Mouse (Mus musculus) intestine, embryonic 14.5 days (tissue): ENCODE data around the gene Esrrb. TPM values are rescaled to one million over a fixed set of nuclear protein-coding genes. Genes with fewer than 3 reads are reported as not detected.

Experiments used
- ATAC-seq: fragments of 200-750 bp; cut with Nextera tagmentation; replicated peaks from 2 replicates; pipeline ENCODE4 v1.8.0; 2017; ENCODE audit warnings: low read depth, moderate number of reproducible peaks, moderate TSS enrichment, moderate library complexity; ENCODE audit not compliant: low FRiP score, low TSS enrichment
- DNase-seq: peaks from one replicate; pipeline ENCODE4 v3.0.0-alpha.2; 2018; ENCODE audit warnings: low spot score
- H3K27ac ChIP-seq: fragments of 300-500 bp; sonication (generic); 2 replicates; pipeline ENCODE4 v1.5.1; 2014; ENCODE audit warnings: low read depth, mild to moderate bottlenecking, control low read depth
- H3K27me3 ChIP-seq: fragments of 300-500 bp; sonication (generic); replicated peaks from 2 replicates; pipeline ENCODE4 v1.6.1; 2014; ENCODE audit warnings: low read length, control low read depth; ENCODE audit not compliant: control insufficient read depth, insufficient read depth
- H3K36me3 ChIP-seq: fragments of 300-500 bp; sonication (generic); 2 replicates; pipeline ENCODE4 v1.6.1; 2014; ENCODE audit warnings: low read length, control low read depth; ENCODE audit not compliant: control insufficient read depth, insufficient read depth
- H3K4me1 ChIP-seq: fragments of 300-500 bp; sonication (generic); replicated peaks from 2 replicates; pipeline ENCODE4 v1.6.1; 2014; ENCODE audit warnings: low read length, control low read depth, mixed read lengths; ENCODE audit not compliant: control insufficient read depth, insufficient read depth
- H3K4me2 ChIP-seq: fragments of 300-500 bp; sonication (generic); 2 replicates; pipeline ENCODE4 v1.6.1; 2014; ENCODE audit warnings: low read length
- H3K4me3 ChIP-seq: fragments of 300-500 bp; sonication (generic); 2 replicates; pipeline ENCODE4 v1.5.1; 2014; ENCODE audit warnings: low read depth, low read length, control low read depth, mixed read lengths
- H3K9ac ChIP-seq: fragments of 300-500 bp; sonication (generic); 2 replicates; pipeline ENCODE4 v1.6.1; 2014; ENCODE audit warnings: mild to moderate bottlenecking, low read length
- H3K9me3 ChIP-seq: fragments of 300-500 bp; sonication (generic); 2 replicates; pipeline ENCODE4 v1.6.1; 2016; ENCODE audit warnings: low read length, control low read depth; ENCODE audit not compliant: control insufficient read depth
- whole genome bisulfite sequencing: fragments of 180-500 bp; shearing (Covaris S2); extraction: QIAGEN DNeasy Blood & Tissue Kit; methylation state at CpG from one replicate; pipeline ENCODE4 v1.1.7; 2014; 5-methylcytosine and 5-hydroxymethylcytosine counted together
- polyA plus RNA-seq: library from polyadenylated mRNA; unstranded; fragments of >200 nt; fragmentation: Nextera tagmentation; extraction: Ambion mirVana; gene quantifications from 2 replicates; pipeline ENCODE4 v1.2.1, GENCODE M21; 2014

Gene Esrrb
- polyA plus RNA-seq, 1 experiment from 2014 or later, result 0.46 TPM

- Histone ChIP-seq H3K4me3 (no peak overlapping the region), H3K4me1 (no peaks in the 10 kb centered on the region), H3K9ac (no peak overlapping the region), H3K36me3 (no peaks in the 10 kb centered on the region), H3K4me2 (no peak overlapping the region), H3K9me3 (no peaks in the 10 kb centered on the region), H3K27ac (no peak overlapping the region), H3K27me3 (peaks cover 4% of the 10 kb centered on the region; the same call in 1 of the 2 replicates)
- no peak for DNase-seq
- 15% methylated on average over 6 of the region's 6 CpGs for WGBS
- ATAC-seq, result no peak
These were observed 22.9 kb downstream of the Esrrb start for GRCm38 (mm10) chr12:86383803-86384202.

- Histone ChIP-seq H3K27me3 (no peaks in the 10 kb centered on the region), H3K4me1 (no peaks in the 10 kb centered on the region), H3K4me2 (no peak overlapping the region), H3K36me3 (no peaks in the 10 kb centered on the region), H3K4me3 (no peak overlapping the region), H3K9ac (no peak overlapping the region), H3K9me3 (no peaks in the 10 kb centered on the region), H3K27ac (no peak overlapping the region)
- ATAC-seq, result no peak
- WGBS, result 70% methylated on average over 10 of the region's 10 CpGs
- no peak for DNase-seq
These were observed 26.9 kb downstream of the Esrrb start for GRCm38 (mm10) chr12:86387671-86388270.

- Histone ChIP-seq H3K36me3 (no peaks in the 10 kb centered on the region), H3K4me3 (no peak overlapping the region), H3K9me3 (no peaks in the 10 kb centered on the region), H3K4me2 (no peak overlapping the region), H3K27me3 (no peaks in the 10 kb centered on the region), H3K27ac (no peak overlapping the region), H3K9ac (no peak overlapping the region), H3K4me1 (no peaks in the 10 kb centered on the region)
- no peak for DNase-seq
- WGBS, result 81% methylated on average over 12 of the region's 12 CpGs
- ATAC-seq, result no peak
These were observed 33.9 kb downstream of the Esrrb start for GRCm38 (mm10) chr12:86394773-86395172.

GRCm38 (mm10) chr12:86395326-86395725 lies 34.4 kb downstream of the Esrrb start:
- Histone ChIP-seq H3K4me2 (no peak overlapping the region), H3K9ac (no peak overlapping the region), H3K9me3 (no peaks in the 10 kb centered on the region), H3K27ac (no peak overlapping the region), H3K4me3 (no peak overlapping the region), H3K36me3 (no peaks in the 10 kb centered on the region), H3K27me3 (no peaks in the 10 kb centered on the region), H3K4me1 (no peaks in the 10 kb centered on the region)
- no peak for ATAC-seq
- 50% methylated on average over 7 of the region's 7 CpGs for WGBS
- DNase-seq, result no peak

GRCm38 (mm10) chr12:86398762-86399161 lies 37.8 kb downstream of the Esrrb start:
- Histone ChIP-seq H3K9me3 (no peaks in the 10 kb centered on the region), H3K27ac (no peak overlapping the region), H3K36me3 (no peaks in the 10 kb centered on the region), H3K9ac (no peak overlapping the region), H3K4me2 (no peak overlapping the region), H3K4me1 (no peaks in the 10 kb centered on the region), H3K4me3 (no peak overlapping the region), H3K27me3 (peaks cover 6% of the 10 kb centered on the region; the same call in 1 of the 2 replicates)
- ATAC-seq (no peak), DNase-seq (no peak)
- 27% methylated on average over 8 of the region's 8 CpGs for WGBS

- WGBS, result 4% methylated on average over 21 of the region's 21 CpGs
- H3K4me3 ChIP-seq, result no peak overlapping the region
These were observed 41.8 kb downstream of the Esrrb start for GRCm38 (mm10) chr12:86402718-86403117.

GRCm38 (mm10) chr12:86421490-86421904 lies 60.6 kb downstream of the Esrrb start:
- H3K4me3 ChIP-seq, result peak overlapping the region; percentile 40

More at GRCm38 (mm10) chr12:86402718-86403117, 41.8 kb downstream of the Esrrb start:
- peak; percentile 75 for ATAC-seq
- Histone ChIP-seq H3K4me2 (peak overlapping the region; percentile 31), H3K27me3 (peaks cover 6% of the 10 kb centered on the region), H3K27ac (no peak overlapping the region), H3K36me3 (no peaks in the 10 kb centered on the region), H3K4me1 (no peaks in the 10 kb centered on the region), H3K9me3 (no peaks in the 10 kb centered on the region), H3K9ac (no peak overlapping the region)
- DNase-seq, result peak; percentile 91

GRCm38 (mm10) chr12:86422166-86422910 lies 61.4 kb downstream of the Esrrb start:
- no peaks in the 10 kb centered on the region for H3K9me3 ChIP-seq
- no peaks in the 10 kb centered on the region for H3K36me3 ChIP-seq
- peaks cover 84% of the 10 kb centered on the region for H3K27me3 ChIP-seq
- peaks cover 12% of the 10 kb centered on the region for H3K4me1 ChIP-seq
- peak overlapping the region; percentile 40 for H3K4me3 ChIP-seq
- no peak overlapping the region for H3K27ac ChIP-seq
- 4% methylated on average over 59 of the region's 59 CpGs for WGBS
- DNase-seq (peak; percentile 71), ATAC-seq (no peak)
- H3K9ac ChIP-seq, result no peak overlapping the region
- peak overlapping the region; percentile 71 for H3K4me2 ChIP-seq

More at GRCm38 (mm10) chr12:86421490-86421904, 60.6 kb downstream of the Esrrb start:
- no peak overlapping the region for H3K9ac ChIP-seq
- no peaks in the 10 kb centered on the region for H3K36me3 ChIP-seq
- H3K27ac ChIP-seq, result no peak overlapping the region
- DNase-seq, result peak; percentile 58
- WGBS, result 1% methylated on average over 37 of the region's 37 CpGs
- H3K4me2 ChIP-seq, result peak overlapping the region; percentile 71
- peak; percentile 36; the same call in 1 of the 2 replicates for ATAC-seq
- H3K9me3 ChIP-seq, result no peaks in the 10 kb centered on the region
- peaks cover 86% of the 10 kb centered on the region for H3K27me3 ChIP-seq
- H3K4me1 ChIP-seq, result peaks cover 12% of the 10 kb centered on the region
